Mouse (Mus musculus) WW6 (cell line): ENCODE data around the gene P2rx6.

Experiments
- DNase-seq: peaks from one replicate; pipeline ENCODE4 v3.0.0-alpha.2; 2013; ENCODE audit warnings: low read depth, low spot score

Gene P2rx6

DNA sequence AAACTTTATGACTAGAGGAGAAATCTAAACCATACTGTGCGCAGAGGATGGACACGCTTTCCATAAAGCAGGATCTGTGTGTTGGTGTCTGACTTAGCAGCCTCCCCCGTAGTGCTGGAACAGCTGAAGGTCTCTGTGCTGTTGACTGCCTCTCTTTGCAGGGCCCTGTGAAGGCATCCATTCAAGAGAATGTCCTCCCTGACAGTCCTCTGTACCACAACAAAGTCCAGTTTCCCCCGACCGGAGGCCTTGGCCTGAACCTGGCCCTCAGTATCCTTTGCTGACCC is 64.5 kb downstream of the P2rx6 start:
- no peak for DNase-seq
